In genomic region chr2:38584514-38585378, GRCm38 (mm10) we compare ENCODE assay signal across 10 mouse cellular contexts. TPM values are rescaled to one million over a fixed set of nuclear protein-coding genes. Genes with fewer than 3 reads are reported as not detected.
DNase-seq lines count a peak whose midpoint lies in the region; ATAC-seq and TF ChIP-seq lines count a peak whose summit lies in the region.
"Had no signal": no experiment of that assay in that cellular context is flagged by ENCODE, and none has a peak within 500 bp of the region (broad histone marks: within the 10 kb centered on the region; RNA-seq: fewer than 3 reads in every experiment).

No protein-coding gene starts in this region.

- peaks cover 8% of the 10 kb centered on the region; the same call in 1 of the 2 replicates for H3K4me1 ChIP-seq in embryonic facial prominence, embryonic 12.5 days
- no peaks in the 10 kb centered on the region; the same call in 1 of the 2 replicates for H3K4me1 ChIP-seq in limb, embryonic 11.5 days (ENCODE audit: control insufficient read depth, insufficient read depth, low read length)

- no peak overlapping the region for H3K27ac ChIP-seq in left cerebral cortex, adult 2 months
- peak overlapping the region; percentile 63 for H3K27ac ChIP-seq in embryonic facial prominence, embryonic 12.5 days
- H3K27ac ChIP-seq in limb, embryonic 11.5 days (replicated peaks; ENCODE audit: low read depth, low read length) = peak overlapping the region; percentile 36; the same call in 1 of the 2 replicates
- H3K27ac ChIP-seq: lung, embryonic 15.5 days had no signal

- H3K36me3 ChIP-seq in embryonic facial prominence, embryonic 12.5 days = peaks cover 62% of the 10 kb centered on the region
- H3K36me3 ChIP-seq in limb, embryonic 11.5 days (ENCODE audit: control insufficient read depth, insufficient read depth, low read length) = peaks cover 7% of the 10 kb centered on the region; the same call in 1 of the 2 replicates

- no peak overlapping the region for H3K9ac ChIP-seq in embryonic facial prominence, embryonic 12.5 days
- H3K9ac ChIP-seq in limb, embryonic 11.5 days (ENCODE audit: low read length) = no peak overlapping the region
- H3K9ac ChIP-seq: lung, embryonic 15.5 days had no signal

- H3K4me2 ChIP-seq in embryonic facial prominence, embryonic 12.5 days (replicated peaks) = no peak overlapping the region
- H3K4me2 ChIP-seq in limb, embryonic 11.5 days (ENCODE audit: low read depth, severe bottlenecking) = no peak overlapping the region
- H3K4me2 ChIP-seq: lung, embryonic 15.5 days had no signal

- no peaks in the 10 kb centered on the region for H3K9me3 ChIP-seq in embryonic facial prominence, embryonic 12.5 days
- H3K9me3 ChIP-seq in limb, embryonic 11.5 days (ENCODE audit: control insufficient read depth, low read length) = no peaks in the 10 kb centered on the region
- H3K9me3 ChIP-seq: G1E; lung, embryonic 15.5 days had no signal

- no peak for TF ChIP-seq CTCF in left cerebral cortex, adult 2 months (IDR thresholded peaks at IDR 0.05)

- DNase-seq in left cerebral cortex, postnatal 4 days = peak; percentile 72
- DNase-seq in left cerebral cortex, adult 2 months (ENCODE audit: extremely low spot score in 1 of 2, low spot score in 2 of 2) = no peak
- DNase-seq in limb, embryonic 11.5 days (ENCODE audit: low spot score) = peak; percentile 42
- DNase-seq in retina, postnatal 1 day = peak; percentile 85
- DNase-seq in adrenal gland, postnatal 4 days (ENCODE audit: low spot score in 2 of 2) = no peak
- DNase-seq in natural killer cell, adult 2 months (ENCODE audit: low spot score in 2 of 2) = no peak
- no peak for DNase-seq in urinary bladder, postnatal 10 days (ENCODE audit: low spot score)

- intact Hi-C loops in left cerebral cortex, postnatal 4 days (cut with DNase I) = no loop called here
- intact Hi-C loops in left cerebral cortex, adult 2 months (cut with DNase I) = loop anchor here (10.0 kb wide), 1 partner anchor 770 kb away; no protein-coding TSS in a partner anchor

- no peak for ATAC-seq in embryonic facial prominence, embryonic 12.5 days (ENCODE audit: insufficient number of reproducible peaks, insufficient read depth, low FRiP score, low TSS enrichment)
- no peak for ATAC-seq in limb, embryonic 11.5 days (ENCODE audit: insufficient number of reproducible peaks, low FRiP score, low TSS enrichment, low read depth)

- no peaks in the 10 kb centered on the region for H3K27me3 ChIP-seq in embryonic facial prominence, embryonic 12.5 days
- H3K27me3 ChIP-seq in limb, embryonic 11.5 days (ENCODE audit: control insufficient read depth, insufficient read depth, low read length) = no peaks in the 10 kb centered on the region
- H3K27me3 ChIP-seq: lung, embryonic 15.5 days had no signal

- H3K4me3 ChIP-seq in left cerebral cortex, adult 2 months = no peak overlapping the region
- H3K4me3 ChIP-seq in embryonic facial prominence, embryonic 12.5 days = no peak overlapping the region
- no peak overlapping the region for H3K4me3 ChIP-seq in limb, embryonic 11.5 days (ENCODE audit: low read depth, low read length)
- H3K4me3 ChIP-seq: lung, embryonic 15.5 days had no signal

- 40% methylated on average over 13 of the region's 13 CpGs for WGBS in embryonic facial prominence, embryonic 12.5 days
- 42% methylated on average over 13 of the region's 13 CpGs for WGBS in limb, embryonic 11.5 days

RNA-seq across cellular contexts. Expression of gene Psmb7, which starts 59.1 kb away (rescaled TPM):
- 100 to 1,000 TPM; 231 to 253 TPM for total RNA-seq in left cerebral cortex, postnatal 4 days (2021)
- 100 to 1,000 TPM; 168 to 203 TPM for total RNA-seq in left cerebral cortex, adult 2 months (2021)
- polyA plus RNA-seq in embryonic facial prominence, embryonic 12.5 days (2016; fragmentation: Nextera tagmentation; extraction: Ambion mirVana) = 265 and 267 TPM in 2 replicates
- polyA plus RNA-seq in limb, embryonic 11.5 days (2014; fragmentation: Nextera tagmentation; extraction: Ambion mirVana) = 352 and 366 TPM in 2 replicates
- total RNA-seq in adrenal gland, postnatal 4 days (2021) = 100 to 1,000 TPM; 262 to 277 TPM

Comparison
In these comparisons a context has a peak if more than half of its experiments do, and no peak if none do; other contexts are left out.
1. DNase-seq: peak in left cerebral cortex, postnatal 4 days (single experiment), limb, embryonic 11.5 days (single experiment) and retina, postnatal 1 day (single experiment); none in left cerebral cortex, adult 2 months (0 of 2), adrenal gland, postnatal 4 days (0 of 2), natural killer cell, adult 2 months (0 of 2) and urinary bladder, postnatal 10 days (single experiment).